Mouse (Mus musculus) adrenal gland, postnatal 10 days (tissue): Measurements from ENCODE around the gene Slit3. TPM values are rescaled to one million over a fixed set of nuclear protein-coding genes. Genes with fewer than 3 reads are reported as not detected.

ENCODE experiments used
- DNase-seq: peaks from one replicate; pipeline ENCODE4 v3.0.0; 2021; ENCODE audit warnings: mixed read lengths
- total RNA-seq, 2 experiments: library from RNA; stranded (reverse); gene quantifications; 2 replicates each; pipeline ENCODE4 v1.2.3; 2021

Gene Slit3
- total RNA-seq, 2 experiments from 2014 or later, result 36.9 to 45.0 TPM

GRCm38 (mm10) chr11:35124489-35125107, 3.6 kb downstream of the Slit3 start:
- no peak for DNase-seq

DNA sequence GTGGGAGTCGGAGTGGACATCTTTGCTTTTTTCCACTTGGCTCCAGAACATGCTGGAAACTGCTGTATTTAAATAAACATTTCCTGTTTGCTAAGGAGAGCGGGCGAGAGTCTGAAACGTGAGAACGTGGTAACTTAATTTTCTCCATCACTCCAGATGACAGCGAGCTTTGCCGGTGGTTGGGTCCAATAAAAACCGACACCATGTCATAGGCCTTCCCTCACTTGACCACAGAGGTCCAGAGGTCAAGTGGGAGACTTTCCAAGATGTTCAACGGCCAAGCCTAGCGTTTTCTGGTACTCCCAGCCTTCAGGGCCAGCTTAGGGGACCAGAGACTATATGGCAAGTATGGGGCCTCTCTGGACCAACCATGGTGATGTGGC, 4.1 kb downstream of the Slit3 start:
- DNase-seq, result no peak

- DNase-seq, result no peak
Observed at GRCm38 (mm10) chr11:35131740-35132139, 10.7 kb downstream of the Slit3 start.

GRCm38 (mm10) chr11:35136625-35137024, 15.6 kb downstream of the Slit3 start:
- no peak for DNase-seq

- DNase-seq, result no peak
Observed at GRCm38 (mm10) chr11:35140092-35140491, 19.1 kb downstream of the Slit3 start.

- no peak for DNase-seq
Observed at GRCm38 (mm10) chr11:35142202-35142601, 21.2 kb downstream of the Slit3 start.

DNA sequence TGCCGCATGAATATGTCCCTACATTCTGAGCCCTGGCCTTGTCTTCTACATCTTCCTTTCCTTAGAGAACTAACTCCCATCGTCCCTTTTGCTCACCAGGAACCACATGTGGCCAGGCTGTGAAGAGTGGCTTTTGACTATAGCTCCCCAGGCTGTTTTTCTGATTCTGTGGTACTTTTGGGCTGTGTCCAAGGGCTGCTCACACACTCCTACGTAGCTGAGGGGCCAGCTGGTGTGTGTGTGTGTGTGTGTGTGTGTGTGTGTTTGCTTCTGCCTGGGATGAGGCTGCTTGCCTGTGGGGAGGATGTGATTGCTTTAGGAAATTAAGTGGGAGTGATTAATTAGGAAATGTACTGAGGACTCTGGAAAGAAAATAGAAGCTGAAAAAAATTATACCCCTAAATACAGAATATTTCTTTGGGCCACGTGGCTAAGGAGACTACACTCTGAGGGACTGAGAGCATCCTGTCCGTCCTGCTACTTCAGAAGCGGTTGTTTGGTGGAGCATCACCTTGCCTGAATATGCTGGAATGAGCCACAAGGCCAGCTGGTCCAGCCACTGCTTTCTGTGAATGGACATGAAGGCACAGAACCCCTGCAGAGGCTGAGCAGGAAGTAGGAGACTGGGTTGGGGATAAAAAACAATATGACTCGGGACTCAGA, 21.8 kb downstream of the Slit3 start:
- DNase-seq, result no peak

GRCm38 (mm10) chr11:35147818-35148445, 26.9 kb downstream of the Slit3 start:
- DNase-seq, result no peak

DNA sequence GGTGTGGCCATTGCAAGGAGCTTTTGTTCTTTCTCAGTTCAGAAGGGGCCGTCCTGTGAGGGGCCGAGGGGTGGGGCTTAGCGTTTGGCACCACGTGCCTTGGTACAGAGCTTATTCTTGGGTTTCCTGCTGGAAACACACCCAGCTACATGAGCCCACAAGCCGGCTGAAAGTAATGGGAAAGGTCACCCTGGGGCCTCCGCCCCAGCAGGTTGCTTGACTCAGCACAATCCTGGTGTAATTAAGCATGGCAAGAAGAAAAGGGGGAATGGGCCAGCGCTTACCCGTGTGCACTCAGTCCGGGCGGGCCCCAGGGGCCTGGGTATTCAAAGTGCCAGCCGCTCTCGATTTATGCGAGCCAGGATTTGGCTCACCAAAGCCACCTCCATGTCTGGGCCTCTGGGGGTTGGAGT, 30.5 kb downstream of the Slit3 start:
- peak; percentile 41 for DNase-seq

DNA sequence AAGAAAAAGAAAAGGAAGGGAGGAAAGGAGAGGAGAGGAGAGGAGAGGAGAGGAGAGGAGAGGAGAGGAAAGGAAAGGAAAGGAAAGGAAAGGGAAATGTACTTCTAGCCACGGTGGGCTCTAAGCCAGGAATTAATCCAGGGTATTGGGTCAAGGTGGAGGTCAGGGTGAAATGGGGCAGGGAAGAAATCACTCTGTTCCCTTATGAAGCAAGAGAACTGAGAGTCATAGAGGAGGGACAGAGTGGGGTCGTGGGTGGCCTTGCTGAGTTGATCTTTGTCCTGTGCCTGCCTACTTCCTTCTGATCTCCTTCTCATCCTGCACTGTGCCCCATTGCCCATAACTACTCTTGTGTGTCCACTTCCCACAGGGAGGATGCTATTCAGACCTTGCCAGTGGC, 31.9 kb downstream of the Slit3 start:
- DNase-seq, result peak; percentile 27

GRCm38 (mm10) chr11:35154449-35154848, 33.4 kb downstream of the Slit3 start:
- DNase-seq, result no peak

GRCm38 (mm10) chr11:35155281-35155680, 34.3 kb downstream of the Slit3 start:
- no peak for DNase-seq

DNA sequence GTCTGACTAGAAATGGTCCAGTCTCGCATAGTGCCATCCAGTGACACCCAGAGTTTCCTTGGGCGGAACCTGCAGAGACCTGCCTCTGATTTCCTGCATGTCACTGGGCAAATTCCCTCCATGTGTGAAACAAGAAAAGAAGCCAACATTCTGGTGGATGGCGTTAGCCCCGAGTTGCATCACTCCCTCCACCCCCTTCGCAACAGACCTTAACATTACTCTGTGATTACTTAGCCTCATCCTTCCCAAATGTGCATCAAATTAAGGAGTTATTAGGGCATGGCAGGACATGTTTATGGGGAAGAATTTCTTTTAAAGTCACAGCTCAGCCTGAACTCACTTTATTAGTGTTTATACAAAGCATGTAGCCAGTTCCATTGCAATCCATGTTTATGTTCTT, 35.7 kb downstream of the Slit3 start:
- no peak for DNase-seq

GRCm38 (mm10) chr11:35160682-35161211, 39.7 kb downstream of the Slit3 start:
- DNase-seq, result no peak

- no peak for DNase-seq
Observed at GRCm38 (mm10) chr11:35163396-35163795, 42.4 kb downstream of the Slit3 start.

DNA sequence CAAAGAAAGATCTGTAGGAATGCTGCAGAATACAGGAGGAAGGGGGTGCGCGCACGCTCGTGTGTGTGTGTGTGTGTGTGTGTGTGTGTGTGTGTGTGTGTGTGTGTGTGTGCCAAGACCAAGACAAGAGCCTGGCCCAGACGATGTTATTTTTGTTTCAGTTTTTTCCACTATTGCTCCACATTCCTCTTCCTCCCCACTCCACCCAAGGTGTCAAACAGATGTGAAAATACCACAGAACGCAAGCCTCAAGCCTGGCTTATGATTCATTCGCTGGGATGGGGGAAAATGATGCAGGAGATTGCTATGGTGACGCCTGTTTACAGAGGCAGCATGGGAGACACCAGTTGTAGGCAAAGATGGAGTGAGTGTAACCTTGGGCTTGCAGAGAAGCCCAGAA, 46.2 kb downstream of the Slit3 start:
- DNase-seq, result no peak

- no peak for DNase-seq
Observed at GRCm38 (mm10) chr11:35171505-35171904, 50.5 kb downstream of the Slit3 start.

DNA sequence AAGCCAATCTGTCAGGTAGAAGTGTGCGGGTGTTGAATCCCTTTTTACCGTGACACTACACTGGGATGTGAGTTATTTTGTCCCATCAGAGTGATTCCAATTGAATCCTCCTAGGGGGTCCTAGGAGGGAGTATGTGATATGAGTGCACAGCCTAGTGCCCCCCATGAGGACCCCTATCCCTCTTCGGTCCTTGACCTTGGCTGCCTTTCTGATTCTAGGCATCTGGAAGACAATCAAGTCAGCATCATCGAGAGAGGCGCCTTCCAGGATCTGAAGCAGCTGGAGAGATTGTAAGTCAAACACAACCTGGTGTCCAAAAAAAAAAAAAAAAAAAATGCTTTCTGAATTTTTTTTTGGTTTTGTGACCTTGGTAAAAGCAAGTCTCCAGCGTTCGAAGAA, 56.5 kb downstream of the Slit3 start:
- no peak for DNase-seq

- peak; percentile 31 for DNase-seq
Observed at GRCm38 (mm10) chr11:35178144-35178817, 57.3 kb downstream of the Slit3 start.

DNA sequence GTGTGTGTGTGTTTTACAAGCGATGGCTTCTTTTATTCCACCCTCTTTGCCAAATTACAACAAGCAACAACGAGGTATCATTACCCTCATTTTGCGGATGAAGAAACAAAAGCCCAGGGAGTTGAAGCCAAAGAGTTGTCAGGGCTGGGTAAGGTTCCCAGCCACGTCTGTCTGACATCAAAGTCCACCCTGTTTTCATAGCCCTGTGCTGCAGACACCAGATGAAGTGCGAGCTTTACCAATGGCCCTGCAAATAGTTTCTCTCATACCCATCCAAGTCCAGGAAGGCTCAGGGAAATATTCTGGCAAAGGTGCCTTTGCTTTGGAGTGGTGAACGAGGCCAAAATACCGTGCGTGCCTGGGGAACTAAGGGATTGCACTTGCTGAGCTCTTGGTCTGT, 58.3 kb downstream of the Slit3 start:
- DNase-seq, result no peak

- no peak for DNase-seq
Observed at GRCm38 (mm10) chr11:35182887-35183286, 61.9 kb downstream of the Slit3 start.

DNA sequence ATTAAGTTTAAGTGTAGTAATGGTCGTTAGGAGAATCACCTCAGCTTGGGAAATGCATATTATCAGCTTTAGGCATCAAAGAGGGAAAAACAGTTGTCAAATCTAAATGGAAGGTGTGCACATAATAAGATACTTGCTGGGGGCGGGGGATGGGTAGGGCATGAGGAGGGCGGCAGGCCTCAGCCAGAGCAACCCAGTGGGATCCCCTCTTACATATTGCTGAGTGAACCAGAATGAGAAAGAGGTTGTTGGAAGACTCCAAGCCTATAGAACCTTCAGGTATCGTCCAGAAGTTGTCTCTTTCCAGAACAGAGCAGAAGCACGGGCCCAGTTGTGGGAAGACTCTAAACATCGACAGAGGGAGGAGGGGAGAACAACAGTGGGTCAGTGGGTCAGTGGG, 73.8 kb downstream of the Slit3 start:
- DNase-seq, result no peak

DNA sequence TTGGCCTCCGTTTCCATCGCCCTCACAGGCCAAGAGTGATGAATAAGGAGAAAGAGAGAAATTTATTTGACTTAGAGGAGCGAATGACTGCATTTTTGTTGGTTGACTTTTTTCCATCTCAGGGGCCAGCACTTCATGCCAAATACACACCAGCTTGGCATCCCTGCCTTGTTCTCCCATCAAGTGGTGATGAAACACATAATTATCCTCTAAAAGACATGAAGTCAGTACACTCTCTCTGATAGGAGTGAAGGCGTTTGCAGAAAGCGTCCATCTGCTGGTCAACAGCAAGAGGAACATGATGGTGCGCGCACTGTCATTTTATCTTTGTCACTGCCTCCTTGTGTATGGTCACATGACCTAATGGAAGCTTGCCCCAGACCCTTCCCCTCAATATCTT, 75.8 kb downstream of the Slit3 start:
- DNase-seq, result no peak
